Mouse (Mus musculus): ENCODE results near the gene Epo.

DNA sequence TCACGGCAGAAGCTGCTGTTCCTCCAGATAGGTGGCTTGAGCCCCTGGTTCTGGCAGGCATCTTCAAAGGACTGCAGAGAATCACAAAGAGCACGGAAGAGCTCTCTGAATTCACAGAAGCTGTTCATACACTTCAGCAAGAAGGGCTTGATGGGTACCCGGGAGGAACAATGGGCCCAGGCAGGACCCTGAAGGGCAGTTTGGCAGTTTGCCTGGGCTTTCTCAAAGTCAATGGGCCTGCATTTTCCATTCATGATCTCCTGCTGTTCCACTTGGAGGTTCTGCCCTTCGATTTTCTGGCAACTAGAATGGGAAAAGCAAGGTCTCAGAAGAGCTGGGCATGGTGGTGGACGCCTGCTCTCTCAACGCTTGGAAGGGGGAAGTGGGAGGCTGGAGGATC, 99.2 kb downstream of the Epo start:
- TF ChIP-seq CTCF (conservative IDR thresholded peaks at IDR 0.05; ENCODE audit: low read length) (no peak), NANOG (IDR thresholded peaks at IDR 0.05; ENCODE audit: borderline replicate concordance, low read length) (no peak), POU5F1 (IDR thresholded peaks at IDR 0.05; ENCODE audit: borderline replicate concordance, low read length) (no peak)
